Mouse (Mus musculus) MEL (cell line): ENCODE data around the gene Pgam1. TPM values are rescaled to one million over a fixed set of nuclear protein-coding genes. Genes with fewer than 3 reads are reported as not detected.

Experiments used
- DNase-seq: peaks from one replicate; pipeline ENCODE4 v3.0.0; 2011; ENCODE audit warnings: low read depth, low spot score
- H3K27ac ChIP-seq: 2 replicates; pipeline ENCODE4 v1.5.1; 2012; ENCODE audit warnings: low read depth, mild to moderate bottlenecking, control low read depth, low read length, moderate library complexity; ENCODE audit not compliant: control insufficient read depth
- H3K27me3 ChIP-seq, 2 experiments: fragments of 150-350 bp in 1 of 2; sonication (generic) in 1 of 2; 2 replicates each; pipeline ENCODE4 v1.6.1; 2012; ENCODE audit warnings: low read length in 2 of 2, mild to moderate bottlenecking in 2 of 2, improper control_type of control experiment in 1 of 2, moderate library complexity in 1 of 2; ENCODE audit not compliant: insufficient read depth in 2 of 2, control insufficient read depth in 1 of 2
- H3K36me3 ChIP-seq, 2 experiments: 2 replicates each; pipeline ENCODE4 v1.6.1; 2012 to 2014; ENCODE audit warnings: low read length in 2 of 2, improper control_type of control experiment in 1 of 2, inconsistent platforms in 1 of 2, mild to moderate bottlenecking in 1 of 2; ENCODE audit not compliant: insufficient read depth in 2 of 2, control insufficient read depth in 1 of 2
- H3K4me1 ChIP-seq, 2 experiments: fragments of 150-350 bp in 1 of 2; sonication (generic) in 1 of 2; 2 replicates each; pipeline ENCODE4 v1.6.1; 2012; ENCODE audit warnings: low read length in 2 of 2, improper control_type of control experiment in 1 of 2, mild to moderate bottlenecking in 1 of 2; ENCODE audit not compliant: insufficient read depth in 2 of 2, control insufficient read depth in 1 of 2
- H3K4me3 ChIP-seq, 2 experiments: fragments of 150-350 bp in 1 of 2; sonication (generic) in 1 of 2; 2 replicates each; pipeline ENCODE4 v1.5.1; 2012; ENCODE audit warnings: low read depth in 2 of 2, low read length in 2 of 2, mild to moderate bottlenecking in 2 of 2, moderate library complexity in 2 of 2, control low read depth in 1 of 2, improper control_type of control experiment in 1 of 2; ENCODE audit not compliant: control insufficient read depth in 1 of 2, insufficient read depth in 1 of 2
- H3K79me2 ChIP-seq: 2 replicates; pipeline ENCODE4 v1.6.1; 2012; ENCODE audit warnings: mild to moderate bottlenecking, low read length, moderate library complexity; ENCODE audit not compliant: control insufficient read depth, poor library complexity, insufficient read depth
- H3K9ac ChIP-seq: 2 replicates; pipeline ENCODE4 v1.6.1; 2012; ENCODE audit warnings: low read depth, mild to moderate bottlenecking, control low read depth, low read length, moderate library complexity; ENCODE audit not compliant: control insufficient read depth, poor library complexity, severe bottlenecking
- H3K9me3 ChIP-seq: fragments of 150-350 bp; sonication (generic); replicated peaks from 2 replicates; pipeline ENCODE4 v1.6.1; 2012; ENCODE audit warnings: mild to moderate bottlenecking, low read length, improper control_type of control experiment, moderate library complexity; ENCODE audit not compliant: insufficient read depth
- CTCF ChIP-seq, 3 experiments: IDR thresholded peaks in 2 of 3; conservative IDR thresholded peaks in 1 of 3; 2 replicates each; pipeline ENCODE4 v1.5.1; 2011 to 2012; ENCODE audit warnings: low read length in 3 of 3, low read depth in 2 of 3, mild to moderate bottlenecking in 2 of 3, improper control_type of control experiment in 1 of 3, inconsistent platforms in 1 of 3, mixed read lengths in 1 of 3, moderate library complexity in 1 of 3; ENCODE audit not compliant: control insufficient read depth in 1 of 3, insufficient read depth in 1 of 3, poor library complexity in 1 of 3, severe bottlenecking in 1 of 3
- JUND ChIP-seq: IDR thresholded peaks from 2 replicates; pipeline ENCODE4 v1.6.1; 2011; ENCODE audit warnings: low read depth, mild to moderate bottlenecking, improper control_type of control experiment, low read length
- MAZ ChIP-seq: IDR thresholded peaks from 2 replicates; pipeline ENCODE4 v1.6.1; 2012; ENCODE audit warnings: low read depth, mild to moderate bottlenecking, inconsistent platforms, low read length, improper control_type of control experiment
- MEF2A ChIP-seq: IDR thresholded peaks from 2 replicates; pipeline ENCODE4 v1.6.1; 2014; ENCODE audit warnings: low read depth, mild to moderate bottlenecking, inconsistent platforms, low read length, improper control_type of control experiment; ENCODE audit not compliant: poor library complexity, insufficient replicate concordance, severe bottlenecking; ENCODE audit errors: extremely low read depth
- MXI1 ChIP-seq: IDR thresholded peaks from 2 replicates; pipeline ENCODE4 v1.6.1; 2011; ENCODE audit warnings: mild to moderate bottlenecking, low read depth, low read length, improper control_type of control experiment
- NRF1 ChIP-seq: IDR thresholded peaks from 2 replicates; pipeline ENCODE4 v1.6.1; 2014; ENCODE audit warnings: low read depth, mild to moderate bottlenecking, inconsistent platforms, low read length, improper control_type of control experiment, moderate library complexity; ENCODE audit not compliant: poor library complexity, insufficient read depth, severe bottlenecking
- POLR2AphosphoS2 ChIP-seq: IDR thresholded peaks from 2 replicates; pipeline ENCODE4 v1.6.1; 2011; ENCODE audit warnings: low read length, improper control_type of control experiment
- RAD21 ChIP-seq: IDR thresholded peaks from 2 replicates; pipeline ENCODE4 v1.6.1; 2011; ENCODE audit warnings: mild to moderate bottlenecking, low read depth, low read length, improper control_type of control experiment
- TBP ChIP-seq: IDR thresholded peaks from 2 replicates; pipeline ENCODE4 v1.8.0; 2011; ENCODE audit warnings: low read depth, low read length, improper control_type of control experiment
- TCF12 ChIP-seq: IDR thresholded peaks from 2 replicates; pipeline ENCODE4 v1.6.1; 2014; ENCODE audit warnings: low read depth, mild to moderate bottlenecking, inconsistent platforms, low read length, improper control_type of control experiment, moderate library complexity
- UBTF ChIP-seq: IDR thresholded peaks from 2 replicates; pipeline ENCODE4 v1.6.1; 2012; ENCODE audit warnings: low read depth, mild to moderate bottlenecking, inconsistent platforms, low read length, improper control_type of control experiment, moderate library complexity, borderline replicate concordance; ENCODE audit not compliant: insufficient read depth
- USF2 ChIP-seq, 2 experiments: IDR thresholded peaks; 2 replicates each; pipeline ENCODE4 v1.6.1; 2011 to 2012; ENCODE audit warnings: improper control_type of control experiment in 2 of 2, low read length in 2 of 2, borderline replicate concordance in 1 of 2, inconsistent platforms in 1 of 2, low read depth in 1 of 2, mild to moderate bottlenecking in 1 of 2; ENCODE audit not compliant: insufficient read depth in 1 of 2
- ZKSCAN1 ChIP-seq: IDR thresholded peaks from 2 replicates; pipeline ENCODE4 v1.6.1; 2012; ENCODE audit warnings: low read depth, mild to moderate bottlenecking, inconsistent platforms, low read length, improper control_type of control experiment, moderate library complexity
- ZMIZ1 ChIP-seq: IDR thresholded peaks from 2 replicates; pipeline ENCODE4 v1.6.1; 2012; ENCODE audit warnings: low read depth, mild to moderate bottlenecking, inconsistent platforms, low read length, improper control_type of control experiment, moderate library complexity
- polyA plus RNA-seq, 2 experiments: library from polyadenylated mRNA; stranded (reverse) in 1 of 2; unstranded in 1 of 2; fragments of >175 nt in 1 of 2; fragments of >200 nt in 1 of 2; gene quantifications; 2 replicates each; pipeline versions ENCODE4 v1.2.1 to v1.2.4; 2012; ENCODE audit warnings: low replicate concordance in 2 of 2, low read depth in 1 of 2; ENCODE audit not compliant: insufficient read length in 2 of 2, insufficient read depth in 1 of 2, missing spikeins in 1 of 2
- total RNA-seq: library from RNA; depleted of rRNA; stranded (reverse); fragments of 300-350 nt; gene quantifications from 2 replicates; pipeline ENCODE4 v1.2.3, GENCODE M21; 2012

Pgam1 gene
- total and polyA plus RNA-seq, 3 experiments, result 220 to 756 (median 267) TPM

DNA sequence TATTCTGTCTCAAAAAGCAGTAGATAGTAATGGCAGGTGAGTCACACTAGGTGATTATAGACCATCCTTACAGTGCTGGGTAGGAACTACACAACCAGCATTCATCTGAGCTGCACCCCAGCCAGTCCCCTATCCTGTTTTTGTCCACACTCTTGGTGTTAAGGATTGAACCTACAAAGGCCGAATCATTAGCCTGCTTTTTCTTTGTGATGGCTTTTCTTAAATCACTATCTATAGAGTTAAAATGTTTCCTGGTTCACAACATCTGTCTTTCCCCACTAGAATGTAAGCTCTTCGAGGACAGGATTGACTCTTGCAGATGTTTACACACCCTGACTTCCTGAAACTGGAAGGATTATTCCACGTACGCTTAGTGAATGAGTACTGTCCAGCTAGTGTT is 7.7 kb downstream of the Pgam1 start:
- H3K36me3 ChIP-seq, result peaks cover 7 to 40% of the 10 kb centered on the region in 2 experiments

DNA sequence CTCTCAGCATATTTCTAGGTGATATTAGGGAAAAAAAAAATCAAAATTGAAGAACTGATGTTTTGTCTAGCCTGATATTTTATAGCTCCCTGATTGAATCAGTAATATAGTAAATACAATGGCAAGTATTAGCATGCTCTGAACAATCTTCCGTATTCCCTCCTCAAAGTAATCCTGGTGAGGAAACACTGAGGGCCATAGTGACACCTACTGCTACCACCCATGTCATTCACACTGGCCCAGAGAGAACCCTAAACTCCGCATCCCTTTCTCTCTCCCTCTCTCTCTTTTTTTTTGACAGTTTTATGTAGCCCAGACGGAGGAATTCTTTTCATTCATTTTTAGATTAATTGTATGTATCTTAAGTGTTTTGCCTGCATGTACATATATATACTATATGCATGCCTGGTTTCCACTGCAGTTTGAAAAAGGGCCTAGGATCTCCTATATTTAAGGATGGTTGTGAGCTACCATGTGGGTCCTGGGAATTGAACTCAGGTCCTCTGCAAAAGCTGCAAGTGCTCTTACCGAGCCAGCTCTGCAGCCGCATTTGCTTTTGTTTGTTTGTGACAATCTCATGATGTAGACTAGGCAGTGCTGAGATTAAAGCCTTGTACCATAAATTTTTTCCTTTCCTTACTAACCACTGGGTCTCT is 8.8 kb downstream of the Pgam1 start:
- H3K79me2 ChIP-seq, result no peaks in the 10 kb centered on the region
- H3K36me3 ChIP-seq, result peaks cover 0 to 35% of the 10 kb centered on the region in 2 experiments; a peak in 2 of 4 replicates
- no peak overlapping the region for H3K27ac ChIP-seq
- DNase-seq, result no peak
- no peaks in the 10 kb centered on the region for H3K27me3 ChIP-seq
- no peaks in the 10 kb centered on the region for H3K9me3 ChIP-seq
- no peak overlapping the region for H3K9ac ChIP-seq
- no peak overlapping the region for H3K4me3 ChIP-seq
- TF ChIP-seq MXI1 (no peak), MEF2A (no peak), CTCF (IDR thresholded peaks at IDR 0.05 in 2 of 3, conservative IDR thresholded peaks at IDR 0.05 in 1 of 3; ENCODE audit: control insufficient read depth in 1 of 3, insufficient read depth in 1 of 3, low read depth in 2 of 3, low read length in 3 of 3, poor library complexity in 1 of 3, severe bottlenecking in 1 of 3) (no peak), UBTF (no peak), RAD21 (no peak), ZMIZ1 (no peak), ZKSCAN1 (0 out of 2 replicates have a peak, but pooled peaks have one; percentile 38), JUND (no peak), TBP (no peak), TCF12 (no peak), USF2 (IDR thresholded peaks at IDR 0.05; ENCODE audit: borderline replicate concordance in 1 of 2, insufficient read depth in 1 of 2, low read depth in 1 of 2, low read length in 2 of 2) (no peak), MAZ (no peak), POLR2AphosphoS2 (0 out of 2 replicates have a peak, but pooled peaks have one; percentile 68), NRF1 (no peak)
- H3K4me1 ChIP-seq, result no peaks in the 10 kb centered on the region

More for the DNA sequence above, 7.7 kb downstream of the Pgam1 start:
- Histone ChIP-seq H3K9me3 (no peaks in the 10 kb centered on the region), H3K27me3 (no peaks in the 10 kb centered on the region), H3K4me1 (peaks cover 0 to 4% of the 10 kb centered on the region in 2 experiments; a peak in 3 of 4 replicates), H3K27ac (no peak overlapping the region), H3K4me3 (no peak overlapping the region), H3K79me2 (peaks cover 9% of the 10 kb centered on the region), H3K9ac (no peak overlapping the region)
- peak; percentile 56 for DNase-seq
- TF ChIP-seq POLR2AphosphoS2, result peak; percentile 9; the same call in 1 of the 2 replicates
- no peak for TF ChIP-seq TCF12
